Mouse (Mus musculus) embryonic fibroblast, embryonic 13.5 days (primary cell): Measurements from ENCODE around the gene Slc30a2.

Source experiments
- CTCF ChIP-seq: IDR thresholded peaks from 2 replicates; pipeline ENCODE4 v1.5.1; 2011; ENCODE audit warnings: mild to moderate bottlenecking, control low read depth, low read length, moderate library complexity, borderline replicate concordance; ENCODE audit not compliant: insufficient read depth
- POLR2A ChIP-seq: IDR thresholded peaks from 2 replicates; pipeline ENCODE4 v1.6.1; 2011; ENCODE audit warnings: low read depth, mild to moderate bottlenecking, control low read depth, low read length, moderate library complexity

DNA sequence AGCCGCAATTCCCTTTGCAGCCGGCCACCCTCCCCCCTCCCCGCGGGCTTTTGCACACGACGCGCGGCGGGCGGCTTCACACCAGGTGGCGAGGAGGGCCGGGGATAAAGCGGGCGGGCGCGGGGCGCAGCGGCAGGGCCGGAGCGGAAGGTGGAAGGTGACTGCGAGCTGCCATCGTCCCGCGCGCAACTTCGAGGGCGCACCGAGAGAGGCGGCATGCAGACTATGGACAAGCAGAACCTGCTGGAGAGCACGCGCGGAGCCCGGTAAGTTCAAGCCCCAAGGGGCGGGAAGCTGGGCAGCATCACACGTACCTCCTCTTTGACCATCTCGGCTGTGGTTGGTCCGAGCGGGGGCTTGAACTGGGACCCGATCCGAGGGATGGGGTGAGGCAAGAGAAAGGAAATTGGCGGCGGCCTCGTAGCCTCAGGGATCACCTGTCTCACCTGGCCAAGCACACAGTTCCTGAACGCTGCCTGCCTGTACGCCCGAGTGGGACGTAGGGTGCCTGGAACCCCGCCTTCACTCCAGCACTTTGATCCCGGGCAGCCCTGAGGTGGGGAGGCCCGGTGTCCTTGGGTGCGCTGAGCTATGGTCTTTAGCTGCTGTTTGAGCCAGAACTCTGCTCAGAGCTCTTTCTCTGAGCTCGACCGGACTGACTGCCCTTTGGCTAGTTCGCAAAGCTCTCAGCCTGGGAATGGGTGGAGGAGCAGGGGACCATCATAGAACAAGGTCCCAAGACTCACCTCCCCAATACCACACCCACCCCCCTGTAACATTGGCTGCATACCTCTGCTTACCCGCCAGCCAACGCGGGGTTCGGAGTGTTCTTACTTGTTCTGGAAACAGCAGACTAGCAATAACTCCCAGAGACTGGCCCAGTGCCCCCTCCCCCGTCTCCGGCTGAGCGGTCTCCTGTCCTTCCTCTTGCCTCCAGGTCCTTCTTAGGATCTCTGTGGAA, at the start of gene Slc30a2:
- TF ChIP-seq POLR2A (no peak), CTCF (no peak)
